Mouse (Mus musculus): ENCODE results near the gene Elp4. TPM values are rescaled to one million over a fixed set of nuclear protein-coding genes. Genes with fewer than 3 reads are reported as not detected.

Gene Elp4
- polyA plus RNA-seq, 1 experiment from 2014 or later: 36.0 TPM

- H3K4me3 ChIP-seq (replicated peaks; ENCODE audit: low read length): no peak overlapping the region
- H3K4me2 ChIP-seq (replicated peaks): no peak overlapping the region
- ATAC-seq (ENCODE audit: low FRiP score) (no peak), DNase-seq (ENCODE audit: low spot score) (no peak)
- no peaks in the 10 kb centered on the region for H3K9me3 ChIP-seq (ENCODE audit: control insufficient read depth, low read length)
- no peaks in the 10 kb centered on the region for H3K4me1 ChIP-seq (replicated peaks; ENCODE audit: control insufficient read depth, insufficient read depth, low read length)
- 5% methylated on average over 16 of the region's 16 CpGs for WGBS
- no peak overlapping the region for H3K9ac ChIP-seq
- H3K36me3 ChIP-seq (replicated peaks; ENCODE audit: control insufficient read depth, insufficient read depth): no peaks in the 10 kb centered on the region
- peaks cover 97% of the 10 kb centered on the region for H3K27me3 ChIP-seq (ENCODE audit: control insufficient read depth, insufficient read depth, low read length)
- H3K27ac ChIP-seq: no peak overlapping the region
Observed at GRCm38 (mm10) chr2:105662121-105662520, 242.2 kb downstream of the Elp4 start.

- Histone ChIP-seq H3K9ac (no peak overlapping the region), H3K9me3 (ENCODE audit: control insufficient read depth, low read length) (no peaks in the 10 kb centered on the region), H3K36me3 (replicated peaks; ENCODE audit: control insufficient read depth, insufficient read depth) (no peaks in the 10 kb centered on the region), H3K4me1 (replicated peaks; ENCODE audit: control insufficient read depth, insufficient read depth, low read length) (no peaks in the 10 kb centered on the region), H3K4me3 (replicated peaks; ENCODE audit: low read length) (no peak overlapping the region), H3K27ac (no peak overlapping the region), H3K27me3 (ENCODE audit: control insufficient read depth, insufficient read depth, low read length) (peaks cover 96% of the 10 kb centered on the region), H3K4me2 (replicated peaks) (no peak overlapping the region; the same call in 1 of the 2 replicates)
- WGBS: under 1% methylated on average over 18 of the region's 18 CpGs
- no peak for DNase-seq (ENCODE audit: low spot score)
- no peak for ATAC-seq (ENCODE audit: low FRiP score)
Observed at GRCm38 (mm10) chr2:105661623-105662066, 242.7 kb downstream of the Elp4 start.

GRCm38 (mm10) chr2:105660874-105661622 lies 243.3 kb downstream of the Elp4 start:
- Histone ChIP-seq H3K27me3 (ENCODE audit: control insufficient read depth, insufficient read depth, low read length) (peaks cover 95% of the 10 kb centered on the region), H3K9me3 (ENCODE audit: control insufficient read depth, low read length) (no peaks in the 10 kb centered on the region), H3K4me1 (replicated peaks; ENCODE audit: control insufficient read depth, insufficient read depth, low read length) (no peaks in the 10 kb centered on the region), H3K9ac (no peak overlapping the region), H3K4me2 (replicated peaks) (peak overlapping the region; percentile 37), H3K4me3 (replicated peaks; ENCODE audit: low read length) (0 out of 2 replicates have a peak overlapping the region, but pooled peaks have one; percentile 3), H3K36me3 (replicated peaks; ENCODE audit: control insufficient read depth, insufficient read depth) (no peaks in the 10 kb centered on the region), H3K27ac (no peak overlapping the region)
- WGBS: 1% methylated on average over 26 of the region's 26 CpGs
- DNase-seq (ENCODE audit: low spot score): no peak
- no peak for ATAC-seq (ENCODE audit: low FRiP score)

GRCm38 (mm10) chr2:105659926-105660873 lies 244.2 kb downstream of the Elp4 start:
- Histone ChIP-seq H3K4me3 (replicated peaks; ENCODE audit: low read length) (peak overlapping the region; percentile 3; the same call in 1 of the 2 replicates), H3K4me2 (replicated peaks) (peak overlapping the region; percentile 37), H3K36me3 (replicated peaks; ENCODE audit: control insufficient read depth, insufficient read depth) (no peaks in the 10 kb centered on the region), H3K27ac (no peak overlapping the region), H3K9me3 (ENCODE audit: control insufficient read depth, low read length) (no peaks in the 10 kb centered on the region), H3K4me1 (replicated peaks; ENCODE audit: control insufficient read depth, insufficient read depth, low read length) (no peaks in the 10 kb centered on the region), H3K27me3 (ENCODE audit: control insufficient read depth, insufficient read depth, low read length) (peaks cover 86% of the 10 kb centered on the region), H3K9ac (no peak overlapping the region)
- WGBS: 2% methylated on average over 41 of the region's 41 CpGs
- DNase-seq (ENCODE audit: low spot score) (no peak), ATAC-seq (ENCODE audit: low FRiP score) (peak; percentile 54; the same call in 1 of the 2 replicates)

GRCm38 (mm10) chr2:105659350-105659749 lies 245.0 kb downstream of the Elp4 start:
- H3K9ac ChIP-seq: no peak overlapping the region
- peaks cover 84% of the 10 kb centered on the region for H3K27me3 ChIP-seq (ENCODE audit: control insufficient read depth, insufficient read depth, low read length)
- H3K4me3 ChIP-seq (replicated peaks; ENCODE audit: low read length): no peak overlapping the region
- no peak for ATAC-seq (ENCODE audit: low FRiP score)
- H3K27ac ChIP-seq: no peak overlapping the region
- H3K9me3 ChIP-seq (ENCODE audit: control insufficient read depth, low read length): no peaks in the 10 kb centered on the region
- no peaks in the 10 kb centered on the region for H3K4me1 ChIP-seq (replicated peaks; ENCODE audit: control insufficient read depth, insufficient read depth, low read length)
- no peaks in the 10 kb centered on the region for H3K36me3 ChIP-seq (replicated peaks; ENCODE audit: control insufficient read depth, insufficient read depth)
- 14% methylated on average over 9 of the region's 9 CpGs for WGBS
- H3K4me2 ChIP-seq (replicated peaks): 0 out of 2 replicates have a peak overlapping the region, but pooled peaks have one; percentile 37
- DNase-seq (ENCODE audit: low spot score): no peak

- Histone ChIP-seq H3K27me3 (ENCODE audit: control insufficient read depth, insufficient read depth, low read length) (peaks cover 61% of the 10 kb centered on the region), H3K4me1 (replicated peaks; ENCODE audit: control insufficient read depth, insufficient read depth, low read length) (no peaks in the 10 kb centered on the region), H3K9ac (no peak overlapping the region), H3K4me3 (replicated peaks; ENCODE audit: low read length) (no peak overlapping the region), H3K36me3 (replicated peaks; ENCODE audit: control insufficient read depth, insufficient read depth) (no peaks in the 10 kb centered on the region), H3K9me3 (ENCODE audit: control insufficient read depth, low read length) (no peaks in the 10 kb centered on the region), H3K4me2 (replicated peaks) (no peak overlapping the region), H3K27ac (no peak overlapping the region)
- no peak for ATAC-seq (ENCODE audit: low FRiP score)
- DNase-seq (ENCODE audit: low spot score): no peak
- WGBS: 87% methylated on average over 8 of the region's 8 CpGs
Observed at GRCm38 (mm10) chr2:105656456-105656855, 247.9 kb downstream of the Elp4 start.

Other genes with a start within 250 kb of the Elp4 start
- 26.9 and 28.1 TPM in 2 replicates for gene Pax6, start 235.7 kb downstream of the Elp4 start, polyA plus RNA-seq (2014; fragmentation: Nextera tagmentation; extraction: Ambion mirVana)
- 105 and 109 TPM in 2 replicates for gene Immp1l, start 74 bp upstream of the Elp4 start, polyA plus RNA-seq (2014; fragmentation: Nextera tagmentation; extraction: Ambion mirVana)
- gene Dnajc24, start 99.0 kb upstream of the Elp4 start, polyA plus RNA-seq (2014; fragmentation: Nextera tagmentation; extraction: Ambion mirVana): 23.3 and 25.2 TPM in 2 replicates